Mouse (Mus musculus) intestine, embryonic 16.5 days (tissue): ENCODE measurements at regions not wholly inside any gene's neighbourhood (a gene's known extent, or its start where the extent isn't known, plus 50 kb on each side); places are given as distances from the start of the nearest gene placed in this dataset.

Experiments used
- ATAC-seq: fragments of 200-750 bp; cut with Nextera tagmentation; 2 replicates; pipeline ENCODE4 v1.8.0; 2017; ENCODE audit warnings: moderate TSS enrichment, moderate library complexity
- H3K27ac ChIP-seq: fragments of 300-500 bp; sonication (generic); 2 replicates; pipeline ENCODE4 v1.5.1; 2014; ENCODE audit warnings: mild to moderate bottlenecking, low read length
- H3K27me3 ChIP-seq: fragments of 300-500 bp; sonication (generic); replicated peaks from 2 replicates; pipeline ENCODE4 v1.6.1; 2014; ENCODE audit warnings: low read length, control low read depth, mixed read lengths; ENCODE audit not compliant: control insufficient read depth, insufficient read depth
- H3K36me3 ChIP-seq: fragments of 300-500 bp; sonication (generic); 2 replicates; pipeline ENCODE4 v1.6.1; 2014; ENCODE audit warnings: low read length, control low read depth; ENCODE audit not compliant: control insufficient read depth, insufficient read depth
- H3K4me1 ChIP-seq: fragments of 300-500 bp; sonication (generic); 2 replicates; pipeline ENCODE4 v1.6.1; 2014; ENCODE audit warnings: low read length, control low read depth, mixed read lengths; ENCODE audit not compliant: control insufficient read depth, insufficient read depth
- H3K4me2 ChIP-seq: fragments of 300-500 bp; sonication (generic); 2 replicates; pipeline ENCODE4 v1.6.1; 2014; ENCODE audit warnings: low read depth, low read length, control low read depth
- H3K4me3 ChIP-seq: fragments of 300-500 bp; sonication (generic); 2 replicates; pipeline ENCODE4 v1.5.1; 2014; ENCODE audit warnings: mild to moderate bottlenecking, low read length
- H3K9ac ChIP-seq: fragments of 300-500 bp; sonication (generic); 2 replicates; pipeline ENCODE4 v1.6.1; 2014; ENCODE audit warnings: low read depth, low read length
- H3K9me3 ChIP-seq: fragments of 300-500 bp; sonication (generic); 2 replicates; pipeline ENCODE4 v1.6.1; 2016; ENCODE audit warnings: low read length, control low read depth; ENCODE audit not compliant: control insufficient read depth
- WGBS: fragments of 180-500 bp; shearing (Covaris S2); extraction: QIAGEN DNeasy Blood & Tissue Kit; methylation state at CpG from one replicate; pipeline ENCODE4 v1.1.7; 2014; 5-methylcytosine and 5-hydroxymethylcytosine counted together

- 82% methylated on average over 3 of the region's 3 CpGs for WGBS
- H3K27ac ChIP-seq, result no peak overlapping the region
- no peak overlapping the region for H3K4me2 ChIP-seq
- no peaks in the 10 kb centered on the region for H3K36me3 ChIP-seq
- no peak for ATAC-seq
- no peaks in the 10 kb centered on the region for H3K9me3 ChIP-seq
- H3K4me1 ChIP-seq, result no peaks in the 10 kb centered on the region
- no peak overlapping the region for H3K4me3 ChIP-seq
- no peaks in the 10 kb centered on the region for H3K27me3 ChIP-seq
- no peak overlapping the region for H3K9ac ChIP-seq
Measured at GRCm38 (mm10) chr2:173468136-173468535, 54.2 kb upstream of the 1700021F07Rik start.

- H3K4me3 ChIP-seq, result no peak overlapping the region
- no peak overlapping the region for H3K4me2 ChIP-seq
- no peak overlapping the region for H3K27ac ChIP-seq
- H3K9ac ChIP-seq, result no peak overlapping the region
- 76% methylated on average over 7 of the region's 7 CpGs for WGBS
- H3K9me3 ChIP-seq, result no peaks in the 10 kb centered on the region
- H3K4me1 ChIP-seq, result no peaks in the 10 kb centered on the region
- no peak for ATAC-seq
- H3K36me3 ChIP-seq, result no peaks in the 10 kb centered on the region
- H3K27me3 ChIP-seq, result no peaks in the 10 kb centered on the region
Measured at GRCm38 (mm10) chr2:173469756-173470155, 52.6 kb upstream of the 1700021F07Rik start.
